Mouse (Mus musculus) liver, embryonic 13.5 days (tissue): ENCODE results near the gene Prdm2. TPM values are rescaled to one million over a fixed set of nuclear protein-coding genes. Genes with fewer than 3 reads are reported as not detected.

Source experiments
- ATAC-seq: fragments of 200-750 bp; cut with Nextera tagmentation; 2 replicates; pipeline ENCODE4 v1.8.0; 2017; ENCODE audit warnings: low read depth, mild to moderate bottlenecking, moderate number of reproducible peaks, moderate library complexity
- DNase-seq: peaks from one replicate; pipeline ENCODE4 v3.0.0; 2022
- H3K27ac ChIP-seq: fragments of 300-500 bp; sonication (generic); 2 replicates; pipeline ENCODE4 v1.5.1; 2015; ENCODE audit warnings: moderate library complexity, mild to moderate bottlenecking, inconsistent platforms
- H3K27me3 ChIP-seq: fragments of 300-500 bp; sonication (generic); 2 replicates; pipeline ENCODE4 v1.6.1; 2015; ENCODE audit warnings: mild to moderate bottlenecking, inconsistent platforms
- H3K36me3 ChIP-seq: fragments of 300-500 bp; sonication (generic); 2 replicates; pipeline ENCODE4 v1.6.1; 2015; ENCODE audit warnings: mild to moderate bottlenecking, inconsistent platforms
- H3K4me1 ChIP-seq: fragments of 300-500 bp; sonication (generic); replicated peaks from 2 replicates; pipeline ENCODE4 v1.6.1; 2015; ENCODE audit warnings: inconsistent platforms
- H3K4me2 ChIP-seq: fragments of 300-500 bp; sonication (generic); 2 replicates; pipeline ENCODE4 v1.6.1; 2015; ENCODE audit warnings: inconsistent platforms, mild to moderate bottlenecking, moderate library complexity
- H3K4me3 ChIP-seq: fragments of 300-500 bp; sonication (generic); replicated peaks from 2 replicates; pipeline ENCODE4 v1.5.1; 2015; ENCODE audit warnings: mild to moderate bottlenecking, inconsistent platforms
- H3K9ac ChIP-seq: fragments of 300-500 bp; sonication (generic); 2 replicates; pipeline ENCODE4 v1.6.1; 2015; ENCODE audit warnings: mild to moderate bottlenecking, inconsistent platforms
- H3K9me3 ChIP-seq: fragments of 300-500 bp; sonication (generic); replicated peaks from 2 replicates; pipeline ENCODE4 v1.6.1; 2016; ENCODE audit warnings: inconsistent platforms
- WGBS: fragments of 180-500 bp; shearing (Covaris S2); methylation state at CpG from one replicate; pipeline ENCODE4 v1.1.7; 2015; ENCODE audit not compliant: insufficient replicate concordance; 5-methylcytosine and 5-hydroxymethylcytosine counted together
- polyA plus RNA-seq: library from polyadenylated mRNA; unstranded; fragments of >200 nt; fragmentation: Nextera tagmentation; extraction: Ambion mirVana; gene quantifications from 2 replicates; pipeline ENCODE4 v1.2.1, GENCODE M21; 2015

The Prdm2 gene
- polyA plus RNA-seq, 1 experiment from 2014 or later, result 2.9 TPM

DNA sequence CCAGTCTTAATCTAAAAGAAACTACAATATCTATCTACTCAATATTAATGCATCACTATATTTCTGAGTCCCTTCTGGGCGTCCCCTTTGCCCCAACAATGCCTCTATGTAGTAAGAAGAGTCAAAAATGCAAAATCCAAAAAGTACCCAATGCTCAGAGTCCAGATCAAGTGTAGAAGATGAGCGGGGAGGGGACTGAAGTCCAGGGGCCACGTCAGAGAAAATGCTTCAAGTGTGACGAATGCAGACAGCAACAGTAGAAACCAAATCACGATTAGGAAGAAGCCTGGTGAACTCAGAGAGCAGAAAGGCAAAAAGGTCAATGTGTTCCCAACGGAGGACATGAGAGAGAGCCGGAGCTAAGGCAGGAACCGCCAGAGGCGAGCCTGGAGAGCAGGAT lies 27.3 kb downstream of the Prdm2 start:
- H3K4me2 ChIP-seq, result no peak overlapping the region
- no peaks in the 10 kb centered on the region for H3K9me3 ChIP-seq
- H3K27me3 ChIP-seq, result no peaks in the 10 kb centered on the region
- H3K9ac ChIP-seq, result no peak overlapping the region
- H3K36me3 ChIP-seq, result 0 out of 2 replicates have a peak, but pooled peaks cover 3% of the 10 kb centered on the region
- WGBS, result 71% methylated on average over 9 of the region's 9 CpGs
- H3K4me1 ChIP-seq, result peaks cover 28% of the 10 kb centered on the region
- no peak overlapping the region for H3K4me3 ChIP-seq
- ATAC-seq (no peak), DNase-seq (no peak)
- no peak overlapping the region for H3K27ac ChIP-seq

DNA sequence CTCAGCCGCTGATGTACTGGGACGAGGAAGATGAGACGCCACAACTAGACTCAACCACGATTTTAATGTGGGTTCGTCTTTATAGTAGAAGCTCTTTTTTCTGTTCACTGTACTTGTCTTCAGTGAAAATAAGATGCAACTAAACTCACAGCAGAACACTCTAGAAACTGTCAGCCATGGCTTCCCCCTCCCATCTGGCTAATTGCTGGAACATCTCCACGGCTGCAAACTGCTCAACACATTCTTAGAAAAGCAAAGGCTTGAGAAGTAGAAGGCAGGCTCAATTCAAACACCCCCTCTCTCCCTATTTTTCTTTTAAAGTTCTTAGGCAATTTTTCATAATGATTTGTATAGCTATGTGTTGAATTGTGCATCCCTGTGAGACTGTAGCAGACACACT lies 29.7 kb downstream of the Prdm2 start:
- ATAC-seq, result no peak
- peaks cover 15% of the 10 kb centered on the region; the same call in 1 of the 2 replicates for H3K4me1 ChIP-seq
- 76% methylated on average over 6 of the region's 6 CpGs for WGBS

GRCm38 (mm10) chr4:143180731-143181130 lies 32.1 kb downstream of the Prdm2 start:
- Histone ChIP-seq H3K36me3 (0 out of 2 replicates have a peak, but pooled peaks cover 9% of the 10 kb centered on the region), H3K4me1 (0 out of 2 replicates have a peak, but pooled peaks cover 6% of the 10 kb centered on the region), H3K4me2 (no peak overlapping the region), H3K27me3 (no peaks in the 10 kb centered on the region), H3K4me3 (no peak overlapping the region), H3K9me3 (no peaks in the 10 kb centered on the region), H3K27ac (no peak overlapping the region), H3K9ac (no peak overlapping the region)
- DNase-seq, result no peak
- no peak for ATAC-seq
- 77% methylated on average over 5 of the region's 5 CpGs for WGBS

More for the DNA sequence above, 29.7 kb downstream of the Prdm2 start:
- Histone ChIP-seq H3K4me3 (no peak overlapping the region), H3K9me3 (no peaks in the 10 kb centered on the region), H3K9ac (no peak overlapping the region), H3K27me3 (no peaks in the 10 kb centered on the region), H3K4me2 (no peak overlapping the region), H3K36me3 (0 out of 2 replicates have a peak, but pooled peaks cover 9% of the 10 kb centered on the region), H3K27ac (no peak overlapping the region)
- DNase-seq, result no peak

DNA sequence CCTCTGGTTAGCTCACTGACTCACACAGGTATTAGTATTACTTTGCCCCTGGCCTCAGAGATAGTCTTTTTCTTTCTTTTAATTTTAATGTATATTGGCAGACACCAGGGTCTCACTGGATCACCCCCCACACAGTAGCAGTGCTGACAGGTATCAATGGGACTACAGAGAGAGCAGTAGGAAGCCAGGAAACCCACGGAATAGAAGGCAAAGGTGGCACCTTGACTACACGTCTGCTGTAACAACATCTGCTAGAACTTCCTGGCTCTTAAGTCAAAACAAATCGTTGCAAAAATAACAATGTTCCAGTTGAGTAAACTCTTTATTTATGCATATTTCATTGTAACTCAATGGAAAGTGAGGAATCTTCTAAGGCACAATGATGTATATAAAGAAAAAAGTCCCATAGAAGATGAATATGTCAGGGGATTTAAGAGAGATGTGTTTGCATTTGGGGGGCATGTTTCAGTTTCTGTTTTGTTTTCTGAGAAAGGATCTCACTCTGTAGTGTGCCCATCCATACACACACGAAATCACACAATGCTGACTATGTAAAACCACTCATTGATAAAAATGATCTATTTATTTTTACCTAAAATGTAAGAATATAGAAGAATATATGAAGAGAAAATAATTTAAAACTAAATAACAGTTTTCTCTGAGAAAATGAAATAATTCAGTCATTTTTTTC lies 41.0 kb downstream of the Prdm2 start:
- Histone ChIP-seq H3K27me3 (no peaks in the 10 kb centered on the region), H3K36me3 (peaks cover 16% of the 10 kb centered on the region), H3K27ac (no peak overlapping the region), H3K9ac (no peak overlapping the region), H3K4me3 (no peak overlapping the region), H3K4me2 (no peak overlapping the region), H3K9me3 (no peaks in the 10 kb centered on the region), H3K4me1 (no peaks in the 10 kb centered on the region)
- DNase-seq (no peak), ATAC-seq (no peak)
- 54% methylated on average over 4 of the region's 4 CpGs for WGBS

GRCm38 (mm10) chr4:143170290-143170689 lies 42.5 kb downstream of the Prdm2 start:
- Histone ChIP-seq H3K27me3 (no peaks in the 10 kb centered on the region), H3K9me3 (no peaks in the 10 kb centered on the region), H3K4me1 (0 out of 2 replicates have a peak, but pooled peaks cover 3% of the 10 kb centered on the region), H3K4me2 (no peak overlapping the region), H3K27ac (no peak overlapping the region), H3K36me3 (peaks cover 16% of the 10 kb centered on the region), H3K4me3 (no peak overlapping the region), H3K9ac (no peak overlapping the region)
- 77% methylated on average over 2 of the region's 2 CpGs for WGBS
- ATAC-seq (no peak), DNase-seq (no peak)

GRCm38 (mm10) chr4:143168093-143168492 lies 44.7 kb downstream of the Prdm2 start:
- DNase-seq, result no peak
- no peak overlapping the region for H3K4me2 ChIP-seq
- H3K27ac ChIP-seq, result no peak overlapping the region
- peaks cover 16% of the 10 kb centered on the region for H3K36me3 ChIP-seq
- H3K9me3 ChIP-seq, result no peaks in the 10 kb centered on the region
- 71% methylated on average over 3 of the region's 3 CpGs for WGBS
- 0 out of 2 replicates have a peak, but pooled peaks cover 3% of the 10 kb centered on the region for H3K4me1 ChIP-seq
- no peak for ATAC-seq
- H3K9ac ChIP-seq, result no peak overlapping the region
- H3K4me3 ChIP-seq, result no peak overlapping the region
- H3K27me3 ChIP-seq, result no peaks in the 10 kb centered on the region

GRCm38 (mm10) chr4:143161619-143162479 lies 50.9 kb downstream of the Prdm2 start:
- H3K27me3 ChIP-seq, result no peaks in the 10 kb centered on the region
- H3K4me3 ChIP-seq, result peak overlapping the region; percentile 83
- peak overlapping the region; percentile 85 for H3K9ac ChIP-seq
- H3K36me3 ChIP-seq, result peaks cover 16% of the 10 kb centered on the region; the same call in 1 of the 2 replicates
- H3K4me2 ChIP-seq, result peak overlapping the region; percentile 78
- H3K4me1 ChIP-seq, result peaks cover 47% of the 10 kb centered on the region
- WGBS, result under 1% methylated on average over 101 of the region's 102 CpGs
- DNase-seq (peak; percentile 96), ATAC-seq (peak; percentile 97)
- no peaks in the 10 kb centered on the region for H3K9me3 ChIP-seq
- peak overlapping the region; percentile 97 for H3K27ac ChIP-seq

DNA sequence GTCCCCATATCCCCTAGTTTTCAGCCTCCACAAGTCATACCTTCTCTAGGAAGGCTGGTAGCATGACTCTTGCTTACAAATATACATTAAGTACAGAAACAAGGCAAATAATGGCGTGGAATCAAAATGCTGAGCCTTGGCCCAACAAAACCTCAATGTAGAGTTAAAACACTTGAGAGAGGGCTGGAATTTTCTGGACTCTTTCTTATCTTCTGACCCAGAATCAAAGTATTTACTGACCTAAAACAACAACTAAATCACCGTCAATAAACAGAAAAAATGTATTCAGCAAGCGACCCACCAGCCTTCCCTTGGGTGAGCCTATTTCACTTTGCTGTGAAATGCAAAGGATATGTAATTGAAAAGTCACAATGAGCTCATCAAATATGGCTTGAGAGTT lies 52.0 kb downstream of the Prdm2 start:
- Histone ChIP-seq H3K4me1 (peaks cover 55% of the 10 kb centered on the region), H3K4me2 (peak overlapping the region; percentile 78), H3K36me3 (peaks cover 16% of the 10 kb centered on the region; the same call in 1 of the 2 replicates), H3K27ac (peak overlapping the region; percentile 97), H3K9me3 (no peaks in the 10 kb centered on the region), H3K9ac (peak overlapping the region; percentile 85), H3K27me3 (no peaks in the 10 kb centered on the region), H3K4me3 (peak overlapping the region; percentile 83)
- WGBS, result 55% methylated on average over 3 of the region's 3 CpGs
- no peak for DNase-seq
- no peak for ATAC-seq

DNA sequence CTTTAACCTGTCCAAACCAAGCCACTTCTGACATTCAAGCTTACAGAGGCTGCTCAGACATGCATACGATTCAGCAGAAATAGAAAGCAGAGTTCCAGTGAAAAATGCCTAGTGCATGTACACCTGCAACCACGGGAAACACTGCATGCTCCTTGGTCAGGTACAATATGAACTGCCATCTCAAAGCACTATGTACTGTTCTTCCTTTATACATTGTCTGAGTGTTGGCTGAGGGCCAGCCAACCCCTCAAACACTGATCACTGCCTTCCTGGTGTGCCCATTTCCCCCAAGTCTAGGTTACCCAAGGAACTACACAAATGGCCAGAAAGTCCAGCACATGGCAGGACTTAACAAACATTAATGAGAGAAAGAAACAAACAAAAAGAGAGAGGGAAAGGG lies 53.5 kb downstream of the Prdm2 start:
- no peak overlapping the region for H3K4me2 ChIP-seq
- WGBS, result 77% methylated on average over 2 of the region's 2 CpGs

DNA sequence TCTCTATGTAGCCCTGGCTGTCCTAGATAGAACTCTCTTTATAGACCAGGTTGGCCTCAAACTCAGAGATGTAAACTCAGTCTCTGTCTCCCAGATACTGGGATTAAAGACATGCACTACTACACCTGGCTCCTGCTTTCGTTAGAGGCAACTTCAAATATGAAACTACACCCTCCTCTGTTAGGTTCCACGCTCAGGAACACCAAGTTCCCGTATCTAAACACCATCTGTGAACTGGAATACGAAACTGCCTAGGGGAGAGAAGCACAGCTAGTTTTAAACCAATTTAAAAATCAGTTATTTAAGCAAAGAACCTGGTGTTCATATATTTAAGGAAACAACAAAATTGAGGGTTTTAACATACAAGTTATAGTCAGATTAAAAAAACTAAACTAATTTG lies 56.9 kb downstream of the Prdm2 start:
- Histone ChIP-seq H3K36me3 (peaks cover 15% of the 10 kb centered on the region; the same call in 1 of the 2 replicates), H3K9ac (no peak overlapping the region), H3K27ac (no peak overlapping the region), H3K27me3 (no peaks in the 10 kb centered on the region), H3K4me3 (no peak overlapping the region), H3K4me2 (no peak overlapping the region), H3K4me1 (peaks cover 68% of the 10 kb centered on the region), H3K9me3 (no peaks in the 10 kb centered on the region)
- DNase-seq (no peak), ATAC-seq (no peak)
- 67% methylated on average over 4 of the region's 4 CpGs for WGBS

More for the DNA sequence above, 53.5 kb downstream of the Prdm2 start:
- Histone ChIP-seq H3K36me3 (peaks cover 12% of the 10 kb centered on the region; the same call in 1 of the 2 replicates), H3K27ac (0 out of 2 replicates have a peak overlapping the region, but pooled peaks have one; percentile 0), H3K27me3 (no peaks in the 10 kb centered on the region), H3K9me3 (no peaks in the 10 kb centered on the region), H3K4me1 (peaks cover 65% of the 10 kb centered on the region), H3K4me3 (no peak overlapping the region), H3K9ac (no peak overlapping the region)
- ATAC-seq, result no peak
- no peak for DNase-seq

- no peak overlapping the region for H3K4me3 ChIP-seq
- ATAC-seq (no peak), DNase-seq (no peak)
- 74% methylated on average over 4 of the region's 4 CpGs for WGBS
- peaks cover 61% of the 10 kb centered on the region for H3K4me1 ChIP-seq
- no peak overlapping the region for H3K27ac ChIP-seq
- no peaks in the 10 kb centered on the region for H3K27me3 ChIP-seq
- H3K36me3 ChIP-seq, result peaks cover 15% of the 10 kb centered on the region; the same call in 1 of the 2 replicates
- no peak overlapping the region for H3K4me2 ChIP-seq
- H3K9me3 ChIP-seq, result no peaks in the 10 kb centered on the region
- H3K9ac ChIP-seq, result no peak overlapping the region
These were observed 57.8 kb downstream of the Prdm2 start for GRCm38 (mm10) chr4:143155036-143155435.
